Mouse (Mus musculus) common myeloid progenitor, adult 5-6 weeks (primary cell): ENCODE results near the gene Tnfaip2. TPM values are rescaled to one million over a fixed set of nuclear protein-coding genes. Genes with fewer than 3 reads are reported as not detected.

Experiments used
- ATAC-seq: replicated peaks from 2 replicates; pipeline ENCODE4 v1.8.0; 2016; ENCODE audit warnings: low read depth, mild to moderate bottlenecking, moderate TSS enrichment, inconsistent platforms; ENCODE audit not compliant: poor library complexity, severe bottlenecking
- total RNA-seq: library from RNA; stranded (forward); fragments of 200-1000, 187-1606 nt; gene quantifications from 2 replicates; pipeline ENCODE4 v1.2.3, GENCODE M21; 2017

The Tnfaip2 gene
- total RNA-seq, 1 experiment from 2014 or later, result 60.2 TPM

DNA sequence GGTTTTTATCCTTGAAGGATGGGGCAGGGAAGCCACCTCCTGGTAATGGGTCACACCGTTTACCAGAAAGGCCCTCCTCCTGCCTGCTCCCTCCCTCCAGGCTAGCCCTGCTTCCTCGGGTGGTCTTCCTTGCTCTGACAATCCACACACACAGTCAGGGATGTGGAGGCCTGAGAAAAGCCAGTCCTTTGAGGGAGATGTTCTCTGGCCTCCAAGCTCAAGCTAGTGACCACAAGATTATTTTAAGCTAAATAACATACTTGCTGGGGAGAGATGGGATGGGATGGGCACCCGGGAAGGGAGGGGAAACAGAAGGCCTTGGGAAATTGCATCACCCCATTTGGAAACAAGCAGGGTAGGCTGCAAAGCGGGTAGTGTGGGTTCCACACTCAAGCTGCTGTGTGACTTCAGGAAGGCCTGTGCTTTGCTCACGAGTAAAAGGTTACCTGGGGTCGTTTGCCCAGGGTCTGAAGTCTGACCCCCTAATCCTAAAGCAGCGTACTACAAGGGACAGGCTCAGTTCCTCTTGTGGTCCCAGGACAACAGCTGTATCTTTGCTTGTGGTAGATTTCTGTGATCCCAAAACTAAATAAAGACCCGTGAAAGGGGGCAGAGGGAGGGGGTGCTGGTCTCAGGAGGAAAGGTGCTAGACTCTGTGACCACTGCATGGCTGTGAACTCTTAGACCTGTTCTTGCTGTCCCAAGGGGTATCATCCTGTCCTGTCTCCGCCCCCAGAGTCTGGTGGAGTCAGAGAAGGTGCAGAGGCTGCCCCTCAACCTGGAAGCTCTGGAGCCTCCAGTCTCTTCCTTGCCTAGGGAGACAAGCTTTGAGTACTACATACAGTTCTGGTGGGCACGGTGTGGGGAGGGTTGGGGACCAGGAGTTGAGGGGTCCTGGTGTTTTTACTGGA lies 1.9 kb downstream of the Tnfaip2 start:
- 0 out of 2 replicates have a peak, but pooled peaks have one; percentile 2 for ATAC-seq

DNA sequence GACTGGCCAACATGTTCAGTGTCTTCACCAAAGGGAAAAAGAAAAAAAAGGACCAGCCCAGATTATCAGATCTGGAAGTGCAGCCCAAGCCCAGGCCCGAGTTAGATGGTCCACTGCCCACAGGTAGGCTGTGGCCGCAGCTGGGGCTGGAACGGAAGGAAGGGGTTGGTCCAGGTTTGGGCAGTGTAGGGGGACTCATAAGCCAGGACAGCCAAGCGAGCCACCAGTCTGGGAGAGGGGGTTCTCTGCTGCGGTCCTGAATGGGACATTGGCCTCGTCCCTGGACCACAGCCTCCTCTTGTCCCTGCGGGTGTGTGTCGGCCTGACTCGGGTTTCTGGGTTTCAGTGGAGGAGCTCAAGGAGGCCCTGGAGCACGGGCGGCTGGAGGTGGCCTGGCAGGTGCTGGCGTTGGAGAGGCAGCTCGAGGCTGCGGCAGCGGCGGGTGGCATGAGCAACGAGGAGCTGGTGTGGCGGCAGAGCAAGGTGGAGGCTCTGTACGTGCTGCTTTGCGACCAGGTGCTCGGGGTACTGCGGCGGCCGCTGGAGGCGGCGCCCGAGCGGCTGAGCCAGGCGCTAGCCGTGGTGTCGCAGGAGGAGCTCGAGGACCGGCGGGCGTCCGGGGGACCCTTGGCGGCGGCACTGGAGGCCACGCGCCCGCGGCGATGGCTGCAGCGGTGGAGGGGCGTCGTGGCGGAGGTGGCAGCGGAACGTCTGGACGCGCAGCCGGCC lies 3.1 kb downstream of the Tnfaip2 start:
- no peak for ATAC-seq

DNA sequence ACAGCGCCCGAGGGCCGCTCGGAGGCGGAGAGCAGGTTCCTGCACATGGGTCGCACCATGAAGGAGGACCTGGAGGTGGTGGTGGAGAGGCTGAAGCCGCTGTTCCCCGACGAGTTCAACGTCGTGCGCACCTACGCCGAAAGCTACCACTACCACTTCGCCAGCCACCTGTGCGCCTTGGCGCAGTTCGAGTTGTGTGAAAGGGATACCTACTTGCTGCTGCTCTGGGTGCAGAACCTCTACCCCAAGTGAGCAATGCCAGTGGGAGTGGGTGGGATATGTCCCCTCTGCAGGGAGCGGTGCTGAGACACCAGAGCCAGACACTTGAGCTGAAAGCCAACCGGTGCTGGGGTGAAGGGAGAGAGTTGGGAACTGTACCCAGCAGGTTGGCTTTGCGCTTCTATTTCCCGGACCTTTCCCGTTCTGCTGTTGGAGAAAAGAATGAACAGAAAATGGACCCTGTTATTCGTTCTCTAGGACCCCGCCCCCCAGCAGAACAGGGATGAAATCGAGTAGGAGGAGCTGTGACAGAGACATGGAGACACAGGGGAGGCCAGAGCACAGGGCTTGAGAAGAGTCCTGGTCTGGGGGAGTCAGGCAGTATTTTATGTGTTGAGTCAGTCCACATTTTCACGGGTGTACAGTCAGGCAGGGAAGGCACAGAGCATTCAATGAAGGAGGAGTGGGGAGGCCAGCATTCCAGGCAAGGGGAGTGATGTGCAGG lies 3.8 kb downstream of the Tnfaip2 start:
- ATAC-seq, result no peak

GRCm38 (mm10) chr12:111446745-111447144 lies 4.5 kb downstream of the Tnfaip2 start:
- ATAC-seq, result no peak

DNA sequence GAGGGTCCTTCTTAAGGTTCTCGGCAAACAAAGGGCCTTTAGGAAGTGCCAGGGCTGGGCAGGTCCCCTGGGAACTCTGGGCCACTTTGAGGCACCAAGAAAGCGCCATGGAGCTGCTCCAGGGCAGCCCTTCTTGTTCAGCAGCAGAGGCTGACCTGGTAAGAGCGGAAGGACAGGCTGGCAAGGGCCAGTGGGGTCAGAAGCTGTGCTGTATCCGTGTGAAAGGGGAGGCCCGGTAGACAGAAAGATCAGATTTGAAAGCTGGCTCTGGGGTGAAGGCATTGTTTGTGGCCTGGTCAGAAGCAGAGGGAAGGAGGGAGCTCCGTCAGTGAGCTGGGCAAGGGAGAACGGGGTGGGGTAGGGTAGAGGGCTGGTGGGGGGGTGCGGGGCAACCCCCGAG lies 5.1 kb downstream of the Tnfaip2 start:
- no peak for ATAC-seq

GRCm38 (mm10) chr12:111447898-111448760 lies 5.9 kb downstream of the Tnfaip2 start:
- no peak for ATAC-seq

GRCm38 (mm10) chr12:111448931-111449705 lies 6.8 kb downstream of the Tnfaip2 start:
- no peak for ATAC-seq

DNA sequence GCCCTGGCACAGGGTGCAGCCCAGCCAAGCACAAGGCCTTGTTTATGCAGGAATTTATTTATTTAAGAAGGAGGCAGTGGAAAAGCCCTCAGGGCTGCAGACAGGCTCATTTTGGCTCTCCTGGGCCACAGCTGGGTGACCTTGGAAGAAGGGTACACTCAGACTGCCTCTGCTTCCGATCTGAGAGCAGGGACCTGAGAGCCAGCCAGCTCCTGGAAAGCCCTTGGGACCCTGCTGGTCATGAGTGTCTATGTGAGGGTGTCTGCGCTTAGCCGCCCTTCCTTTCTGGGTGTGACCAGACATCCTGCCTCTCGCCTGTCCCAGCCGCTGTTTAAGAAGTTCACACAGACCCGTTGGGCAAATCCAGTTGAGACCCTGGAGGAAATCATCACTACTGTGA lies 8.1 kb downstream of the Tnfaip2 start:
- ATAC-seq, result no peak

DNA sequence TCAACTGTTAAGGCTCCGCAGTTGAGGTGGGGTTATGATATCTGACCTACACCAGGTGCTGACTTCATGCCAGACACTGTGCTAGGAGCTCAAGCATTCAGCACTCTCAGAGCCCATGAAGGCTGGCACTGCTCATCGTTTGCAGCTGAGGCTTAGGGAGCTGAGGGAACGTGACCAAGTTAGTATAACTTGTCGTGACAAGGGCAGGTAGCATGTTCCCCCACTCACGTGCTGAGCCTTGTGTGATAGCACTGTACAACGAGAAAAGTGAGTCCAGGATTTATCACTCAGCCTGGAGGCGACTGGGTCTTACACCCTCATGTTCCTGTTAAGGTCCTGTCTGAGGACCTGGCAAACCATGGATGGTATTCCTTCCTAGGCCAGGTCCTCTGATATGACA lies 9.3 kb downstream of the Tnfaip2 start:
- no peak for ATAC-seq

GRCm38 (mm10) chr12:111454021-111454420 lies 11.8 kb downstream of the Tnfaip2 start:
- peak; percentile 39; the same call in 1 of the 2 replicates for ATAC-seq

DNA sequence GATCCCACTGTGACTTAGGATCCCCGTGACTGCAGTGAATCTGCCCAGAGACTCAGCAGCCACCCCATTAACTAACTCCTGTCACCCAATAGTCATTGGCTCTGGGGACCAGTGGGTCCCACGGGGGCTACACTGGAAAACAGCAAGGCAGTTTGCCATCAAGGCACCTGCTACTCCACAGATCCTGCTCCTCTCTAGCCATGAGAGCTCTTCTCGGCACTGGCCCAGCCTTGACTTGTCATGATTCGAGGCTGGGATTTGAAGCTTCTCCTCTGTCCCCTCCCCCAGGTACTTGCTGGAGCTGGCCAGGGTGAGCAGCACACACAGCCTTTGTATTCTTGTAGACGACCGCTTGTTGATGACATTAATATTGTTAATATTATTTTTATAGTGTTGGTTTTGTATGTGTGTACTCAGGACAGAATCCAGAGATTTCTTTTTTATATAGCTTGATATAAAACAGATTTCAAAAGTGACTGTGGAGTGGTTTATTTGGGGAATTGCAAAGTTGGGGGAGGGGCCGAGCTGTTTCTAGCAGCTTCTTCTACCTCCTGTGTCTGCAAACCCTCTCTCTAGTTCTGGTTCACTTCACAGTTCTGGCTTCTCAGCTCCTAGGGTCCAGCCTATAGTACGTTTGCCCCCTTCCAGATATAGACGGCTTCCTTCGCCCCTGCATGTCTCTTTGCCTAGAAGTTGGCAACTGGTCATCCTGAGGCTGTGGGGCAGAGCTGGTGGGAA lies 12.4 kb downstream of the Tnfaip2 start:
- no peak for ATAC-seq

DNA sequence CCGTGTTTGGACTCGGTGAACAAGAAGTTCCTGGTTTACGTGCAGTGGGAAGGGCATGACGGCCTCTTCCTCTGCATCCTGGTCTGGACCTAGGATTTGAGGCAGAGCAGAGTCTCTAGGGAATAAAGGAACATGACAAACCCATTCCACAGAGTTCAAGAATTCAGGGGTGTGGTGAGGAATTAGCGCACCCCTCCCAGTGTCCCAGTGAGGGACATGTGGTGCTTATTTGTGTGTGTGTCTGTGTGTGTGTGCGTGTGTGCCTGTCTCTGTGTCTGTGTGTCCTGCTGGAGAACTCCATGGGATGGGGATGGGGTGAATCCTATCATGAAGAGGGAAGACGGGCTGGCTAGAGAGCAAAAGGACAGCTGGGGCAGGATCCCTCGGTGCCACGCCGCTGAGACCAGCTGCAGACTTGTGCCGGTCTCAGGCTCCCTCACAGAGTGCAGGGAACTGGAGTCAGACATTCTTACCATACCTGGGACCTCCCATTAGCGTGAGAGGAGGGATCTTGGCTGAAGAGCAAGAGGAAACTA lies 13.1 kb downstream of the Tnfaip2 start:
- no peak for ATAC-seq

DNA sequence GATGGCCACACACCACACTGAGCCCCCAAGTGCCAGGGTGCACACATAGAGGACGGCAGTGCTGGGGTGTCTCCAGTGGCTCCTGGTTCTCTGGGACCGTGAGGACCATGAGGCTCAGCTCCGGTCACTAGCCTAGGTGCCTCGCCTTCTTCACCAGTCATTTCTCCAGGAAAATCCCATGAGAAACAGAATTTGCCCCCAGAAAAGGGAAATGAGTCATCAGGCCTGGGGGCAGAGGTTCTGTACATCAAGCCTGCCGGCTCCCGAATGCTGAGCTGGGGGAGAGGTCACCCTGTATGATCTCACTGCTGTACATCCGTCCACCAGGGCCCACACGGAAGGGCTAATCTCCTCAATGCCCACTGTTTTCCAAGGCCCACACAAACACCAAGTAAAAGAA lies 13.6 kb downstream of the Tnfaip2 start:
- no peak for ATAC-seq

GRCm38 (mm10) chr12:111457742-111458141 lies 15.5 kb downstream of the Tnfaip2 start:
- ATAC-seq, result no peak

DNA sequence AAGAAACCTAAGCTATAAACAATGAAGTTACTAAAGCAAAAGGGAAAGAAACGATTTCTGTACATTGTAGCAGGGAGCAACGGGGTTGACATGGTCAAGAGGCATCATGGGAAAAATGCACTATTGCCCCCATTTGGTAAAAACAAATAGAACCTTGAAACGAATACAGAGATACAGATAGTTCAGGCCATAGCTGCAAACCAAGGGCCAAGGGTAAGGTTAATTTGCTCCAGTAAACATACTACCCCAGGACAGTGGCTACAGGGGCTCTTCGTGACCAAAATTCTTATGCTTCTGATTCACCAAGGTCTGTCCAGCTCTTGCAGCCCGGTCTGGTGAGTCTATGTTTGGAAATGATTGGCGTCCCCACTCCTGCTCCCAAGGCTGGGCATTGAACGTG lies 21.3 kb downstream of the Tnfaip2 start:
- ATAC-seq, result no peak

- no peak for ATAC-seq
Measured at GRCm38 (mm10) chr12:111466369-111466768, 24.1 kb downstream of the Tnfaip2 start.

- no peak for ATAC-seq
Measured at GRCm38 (mm10) chr12:111468206-111468605, 25.9 kb downstream of the Tnfaip2 start.

- peak; percentile 97 for ATAC-seq
Measured at GRCm38 (mm10) chr12:111469507-111469906, 27.2 kb downstream of the Tnfaip2 start.
